Mouse (Mus musculus): ENCODE results near the gene Tldc1. TPM values are rescaled to one million over a fixed set of nuclear protein-coding genes. Genes with fewer than 3 reads are reported as not detected.

Tldc1 gene
- polyA plus RNA-seq, 1 experiment from 2014 or later, result 21.1 TPM

GRCm38 (mm10) chr8:119785764-119786405 lies 7.7 kb upstream of the Tldc1 start:
- ChIA-PET POLR2A (no interaction called here), CTCF (interaction anchor here (1.2 kb wide), 1 partner anchor 101 kb away, joined by 3 read pairs; no protein-coding TSS in a partner anchor)
- TF ChIP-seq CTCF (IDR thresholded peaks at IDR 0.05), result no peak
- no peaks in the 10 kb centered on the region for H3K27me3 ChIP-seq
- ATAC-seq (no peak), DNase-seq (ENCODE audit: low read depth, low spot score) (no peak)
- in situ Hi-C loops (cut with MboI; ENCODE audit: low pct_unique_long_range_greater_than_20kb), result no loop called here

GRCm38 (mm10) chr8:119784676-119785075 lies 6.5 kb upstream of the Tldc1 start:
- CTCF ChIA-PET, result interaction anchor here (1.0 kb wide), 1 partner anchor 59 kb away, joined by 5 read pairs; no protein-coding TSS in a partner anchor
- TF ChIP-seq CTCF (IDR thresholded peaks at IDR 0.05), result no peak
- ATAC-seq (no peak), DNase-seq (ENCODE audit: low read depth, low spot score) (no peak)
- POLR2A ChIA-PET, result no interaction called here
- in situ Hi-C loops (cut with MboI; ENCODE audit: low pct_unique_long_range_greater_than_20kb), result loop anchor here (5.0 kb wide), 3 partner anchors 58 to 298 kb away; partner anchors contain the start of gene Cotl1
- no peaks in the 10 kb centered on the region for H3K27me3 ChIP-seq

- in situ Hi-C loops (cut with MboI; ENCODE audit: low pct_unique_long_range_greater_than_20kb), result loop anchor here (5.0 kb wide), 3 partner anchors 58 to 298 kb away; partner anchors contain the start of gene Cotl1
- H3K27me3 ChIP-seq, result no peaks in the 10 kb centered on the region
- DNase-seq (ENCODE audit: low read depth, low spot score) (no peak), ATAC-seq (no peak)
- TF ChIP-seq CTCF (IDR thresholded peaks at IDR 0.05), result no peak
- ChIA-PET CTCF (interaction anchor here (1.0 to 2.7 kb wide), 2 partner anchors 60 to 103 kb away, joined by 5 to 23 read pairs; no protein-coding TSS in a partner anchor), POLR2A (no interaction called here)
These were observed 5.9 kb upstream of the Tldc1 start for GRCm38 (mm10) chr8:119784141-119784574.

- TF ChIP-seq CTCF (IDR thresholded peaks at IDR 0.05), result no peak
- ChIA-PET POLR2A (no interaction called here), CTCF (interaction anchor here (1.3 to 2.7 kb wide), 4 partner anchors 59 to 133 kb away, joined by 4 to 23 read pairs (median 13); no protein-coding TSS in a partner anchor)
- no peaks in the 10 kb centered on the region for H3K27me3 ChIP-seq
- in situ Hi-C loops (cut with MboI; ENCODE audit: low pct_unique_long_range_greater_than_20kb), result loop anchor here (5.0 kb wide), 3 partner anchors 59 to 299 kb away; partner anchors contain the start of gene Cotl1
- no peak for ATAC-seq
- DNase-seq (ENCODE audit: low read depth, low spot score), result no peak
These were observed 5.4 kb upstream of the Tldc1 start for GRCm38 (mm10) chr8:119783579-119783978.

GRCm38 (mm10) chr8:119782715-119783114 lies 4.5 kb upstream of the Tldc1 start:
- no peaks in the 10 kb centered on the region for H3K27me3 ChIP-seq
- ATAC-seq, result no peak
- ChIA-PET CTCF (interaction anchor here (0.8 to 8.6 kb wide), 18 partner anchors 10 to 167 kb away, joined by 3 to 121 read pairs (median 4); no protein-coding TSS in a partner anchor), POLR2A (interaction anchor here (0.6 kb wide), 1 partner anchor 58 kb away, joined by 3 read pairs; no protein-coding TSS in a partner anchor)
- in situ Hi-C loops (cut with MboI; ENCODE audit: low pct_unique_long_range_greater_than_20kb), result loop anchor here (5.0 kb wide), 3 partner anchors 60 to 300 kb away; partner anchors contain the start of gene Cotl1
- no peak for TF ChIP-seq CTCF (IDR thresholded peaks at IDR 0.05)
- no peak for DNase-seq (ENCODE audit: low read depth, low spot score)

GRCm38 (mm10) chr8:119781086-119781840 lies 3.0 kb upstream of the Tldc1 start:
- ChIA-PET POLR2A (interaction anchor here (0.6 to 1.2 kb wide), 2 partner anchors 61 to 122 kb away, joined by 3 read pairs; no protein-coding TSS in a partner anchor), CTCF (interaction anchor here (1.6 to 8.6 kb wide), 4 partner anchors 63 to 145 kb away, joined by 6 to 121 read pairs (median 18); no protein-coding TSS in a partner anchor)
- no peaks in the 10 kb centered on the region for H3K27me3 ChIP-seq
- no peak for TF ChIP-seq CTCF (IDR thresholded peaks at IDR 0.05)
- no peak for ATAC-seq
- no peak for DNase-seq (ENCODE audit: low read depth, low spot score)
- in situ Hi-C loops (cut with MboI; ENCODE audit: low pct_unique_long_range_greater_than_20kb), result loop anchor here (5.0 kb wide), 3 partner anchors 61 to 301 kb away; partner anchors contain the start of gene Cotl1

GRCm38 (mm10) chr8:119780402-119781049 lies 2.3 kb upstream of the Tldc1 start:
- TF ChIP-seq CTCF (IDR thresholded peaks at IDR 0.05), result no peak
- in situ Hi-C loops (cut with MboI; ENCODE audit: low pct_unique_long_range_greater_than_20kb), result loop anchor here (5.0 kb wide), 3 partner anchors 62 to 302 kb away; partner anchors contain the start of gene Cotl1

GRCm38 (mm10) chr8:119779013-119779737 lies 959 bp upstream of the Tldc1 start:
- CTCF ChIA-PET, result interaction anchor here (0.7 to 8.6 kb wide), 37 partner anchors 10 to 318 kb away, joined by 3 to 121 read pairs (median 4); partner anchors contain the start of genes Cotl1 and Klhl36
- no peaks in the 10 kb centered on the region for H3K27me3 ChIP-seq
- POLR2A ChIA-PET, result interaction anchor here (1.0 to 3.3 kb wide), 4 partner anchors 60 to 92 kb away, joined by 3 to 23 read pairs (median 5); no protein-coding TSS in a partner anchor
- no peak for TF ChIP-seq CTCF (IDR thresholded peaks at IDR 0.05)
- DNase-seq (ENCODE audit: low read depth, low spot score) (peak; percentile 55), ATAC-seq (no peak)
- in situ Hi-C loops (cut with MboI; ENCODE audit: low pct_unique_long_range_greater_than_20kb), result loop anchor here (5.0 kb wide), 1 partner anchor 92 kb away; no protein-coding TSS in a partner anchor

More at GRCm38 (mm10) chr8:119780402-119781049, 2.3 kb upstream of the Tldc1 start:
- H3K27me3 ChIP-seq, result no peaks in the 10 kb centered on the region
- ATAC-seq (no peak), DNase-seq (ENCODE audit: low read depth, low spot score) (no peak)
- POLR2A ChIA-PET, result interaction anchor here (0.6 to 3.3 kb wide), 2 partner anchors 93 to 122 kb away, joined by 3 to 23 read pairs; no protein-coding TSS in a partner anchor
- CTCF ChIA-PET, result interaction anchor here (0.8 to 8.6 kb wide), 13 partner anchors 21 to 151 kb away, joined by 3 to 121 read pairs (median 5); partner anchors contain the start of genes Cotl1 and Klhl36

GRCm38 (mm10) chr8:119777765-119778164 lies 451 bp downstream of the Tldc1 start:
- CTCF ChIA-PET, result interaction anchor here (1.0 to 8.6 kb wide), 12 partner anchors 9 to 136 kb away, joined by 3 to 121 read pairs (median 6); partner anchors contain the start of gene Cotl1
- H3K27me3 ChIP-seq, result no peaks in the 10 kb centered on the region
- DNase-seq (ENCODE audit: low read depth, low spot score) (no peak), ATAC-seq (peak; percentile 5)
- no peak for TF ChIP-seq CTCF (IDR thresholded peaks at IDR 0.05)
- in situ Hi-C loops (cut with MboI; ENCODE audit: low pct_unique_long_range_greater_than_20kb), result loop anchor here (5.0 kb wide), 1 partner anchor 90 kb away; no protein-coding TSS in a partner anchor
- POLR2A ChIA-PET, result interaction anchor here (1.2 to 3.3 kb wide), 2 partner anchors 61 to 91 kb away, joined by 3 to 23 read pairs; no protein-coding TSS in a partner anchor
